Mouse (Mus musculus) gastrocnemius, adult 18-20 months (tissue): ENCODE results near the gene Pip4k2c. TPM values are rescaled to one million over a fixed set of nuclear protein-coding genes. Genes with fewer than 3 reads are reported as not detected.
A peak's percentile ranks its signal among the peaks of the same experiment; 100 is the strongest.
"Not testable (repeated sequence)": the region's sequence is repeated elsewhere in the genome, so short reads cannot be mapped to it uniquely, and the experiment has no call there.

Experiments
- DNase-seq: peaks from one replicate; pipeline ENCODE4 v3.0.0; 2021; ENCODE audit warnings: low spot score
- total RNA-seq, 2 experiments: library from RNA; stranded (reverse); gene quantifications; 2 replicates each; pipeline ENCODE4 v1.2.3; 2021

Gene Pip4k2c
- total RNA-seq, 2 experiments from 2014 or later = 7.4 to 8.2 TPM

- no peak for DNase-seq
Measured at GRCm38 (mm10) chr10:127173148-127174065, 38.0 kb downstream of the Pip4k2c start.

DNA sequence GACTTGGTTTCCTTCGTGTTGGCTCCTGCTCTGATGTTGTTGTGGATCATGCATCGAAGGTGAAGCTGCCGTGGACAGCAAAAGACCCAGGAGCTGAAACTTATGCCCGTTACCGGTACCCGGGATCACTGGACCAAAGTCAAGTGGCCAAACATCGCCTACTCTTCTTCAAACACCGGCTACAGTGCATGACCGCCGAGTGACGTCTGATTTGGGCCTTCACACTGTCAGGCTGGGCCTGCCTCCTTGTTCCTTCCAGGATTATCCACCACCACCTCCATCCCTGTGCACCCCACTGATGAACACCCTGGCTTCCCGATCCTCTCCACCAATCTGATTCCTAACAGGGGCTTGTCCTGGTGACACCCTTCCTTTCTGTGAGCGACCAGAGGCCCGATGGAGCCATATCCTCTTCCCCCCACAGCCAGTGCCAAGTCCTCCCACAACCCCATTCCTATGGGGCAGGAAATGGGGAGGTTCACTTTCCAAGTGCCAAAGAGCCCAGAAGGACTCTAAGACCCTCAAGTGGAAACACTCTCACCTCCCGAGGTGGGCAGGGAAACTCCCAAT lies 39.7 kb downstream of the Pip4k2c start:
- no peak for DNase-seq

DNA sequence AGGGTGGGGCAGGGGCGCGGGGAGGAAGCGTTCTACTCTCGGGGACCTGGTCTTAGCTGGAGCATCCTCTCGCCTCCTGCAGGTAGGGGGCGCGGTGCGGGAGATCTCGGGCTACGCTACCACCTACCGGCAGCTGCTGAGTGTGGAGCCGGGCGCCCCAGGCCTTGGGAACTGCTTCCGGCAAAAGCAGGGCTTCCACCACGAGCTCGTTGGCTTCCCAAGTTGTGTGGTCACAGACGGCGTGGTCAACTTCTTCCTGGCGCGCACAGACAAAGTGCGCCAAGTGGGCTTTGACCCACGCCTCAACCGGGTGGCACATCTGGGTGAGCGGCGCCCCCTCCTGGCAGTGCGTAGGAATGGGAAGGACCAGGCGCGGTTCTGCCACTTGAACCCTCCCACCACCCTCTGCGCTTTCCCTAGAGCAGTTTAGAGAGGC lies 40.5 kb downstream of the Pip4k2c start:
- DNase-seq = peak; percentile 60

- DNase-seq = no peak
Measured at GRCm38 (mm10) chr10:127170002-127170401, 41.4 kb downstream of the Pip4k2c start.

DNA sequence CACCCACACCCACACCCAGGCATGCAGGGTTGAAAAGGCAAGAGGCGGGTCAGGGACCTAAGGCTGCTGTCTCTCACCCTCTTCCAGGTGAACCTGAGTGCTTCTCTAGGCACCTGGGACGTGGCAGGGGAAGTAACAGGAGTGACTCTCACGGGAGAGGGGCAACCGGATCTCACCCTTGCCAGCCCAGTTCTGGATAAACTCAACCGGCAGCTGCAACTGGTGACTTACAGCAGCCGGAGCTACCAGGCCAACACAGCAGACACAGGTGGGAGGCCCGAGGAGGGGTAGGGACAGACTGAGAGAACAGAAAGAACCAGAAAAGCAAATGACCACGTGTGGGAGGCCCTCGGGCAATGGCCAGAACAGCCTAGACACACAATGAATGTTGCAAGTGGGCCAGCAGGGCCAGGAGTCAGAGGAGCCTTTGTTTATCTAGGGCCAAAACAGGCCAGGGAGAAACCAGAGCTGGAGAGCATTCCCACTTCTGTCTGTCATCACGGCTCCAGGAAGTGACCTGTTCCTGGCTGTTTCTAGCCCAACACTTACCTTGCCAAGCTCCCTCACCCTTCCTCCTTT lies 43.7 kb downstream of the Pip4k2c start:
- DNase-seq = no peak

DNA sequence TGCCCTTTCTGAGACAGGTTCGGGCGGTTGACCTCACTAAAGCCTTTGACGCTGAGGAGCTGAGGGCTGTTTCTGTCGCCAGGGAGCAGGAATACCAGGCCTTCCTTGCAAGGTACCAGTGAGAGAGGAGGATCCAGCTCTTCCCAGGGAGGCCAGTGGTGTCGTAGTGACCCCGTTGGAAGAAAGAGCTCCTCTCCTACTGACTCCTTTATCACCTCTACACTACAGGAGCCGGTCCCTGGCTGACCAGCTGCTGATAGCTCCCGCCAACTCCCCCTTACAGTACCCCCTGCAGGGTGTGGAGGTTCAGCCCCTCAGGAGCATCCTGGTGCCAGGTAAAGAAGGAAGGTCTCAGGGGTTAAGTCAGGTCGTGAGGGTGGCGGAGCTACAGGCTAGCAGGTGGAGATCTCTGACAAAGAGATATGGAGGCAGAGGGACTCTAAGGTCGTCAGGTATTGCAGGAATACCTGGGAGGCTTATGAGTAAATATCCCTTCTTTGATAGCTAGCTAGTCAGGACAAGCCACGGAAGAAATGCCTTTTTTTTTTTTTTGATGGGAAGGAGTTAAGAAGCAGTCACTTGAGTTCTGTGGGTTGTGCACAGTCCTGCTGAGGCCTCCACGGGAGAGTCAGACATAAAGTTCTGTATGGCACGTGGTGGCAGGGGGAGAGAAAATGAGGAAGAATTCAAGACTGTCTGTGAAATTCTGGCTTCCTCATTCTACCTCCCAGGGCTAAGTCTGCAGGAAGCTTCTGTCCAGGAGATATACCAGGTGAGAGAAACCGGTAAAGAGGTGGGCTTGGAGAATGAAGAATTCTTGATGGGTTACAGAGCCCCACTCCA lies 44.4 kb downstream of the Pip4k2c start:
- no peak for DNase-seq

GRCm38 (mm10) chr10:127166404-127166715 lies 45.0 kb downstream of the Pip4k2c start:
- DNase-seq = no peak

DNA sequence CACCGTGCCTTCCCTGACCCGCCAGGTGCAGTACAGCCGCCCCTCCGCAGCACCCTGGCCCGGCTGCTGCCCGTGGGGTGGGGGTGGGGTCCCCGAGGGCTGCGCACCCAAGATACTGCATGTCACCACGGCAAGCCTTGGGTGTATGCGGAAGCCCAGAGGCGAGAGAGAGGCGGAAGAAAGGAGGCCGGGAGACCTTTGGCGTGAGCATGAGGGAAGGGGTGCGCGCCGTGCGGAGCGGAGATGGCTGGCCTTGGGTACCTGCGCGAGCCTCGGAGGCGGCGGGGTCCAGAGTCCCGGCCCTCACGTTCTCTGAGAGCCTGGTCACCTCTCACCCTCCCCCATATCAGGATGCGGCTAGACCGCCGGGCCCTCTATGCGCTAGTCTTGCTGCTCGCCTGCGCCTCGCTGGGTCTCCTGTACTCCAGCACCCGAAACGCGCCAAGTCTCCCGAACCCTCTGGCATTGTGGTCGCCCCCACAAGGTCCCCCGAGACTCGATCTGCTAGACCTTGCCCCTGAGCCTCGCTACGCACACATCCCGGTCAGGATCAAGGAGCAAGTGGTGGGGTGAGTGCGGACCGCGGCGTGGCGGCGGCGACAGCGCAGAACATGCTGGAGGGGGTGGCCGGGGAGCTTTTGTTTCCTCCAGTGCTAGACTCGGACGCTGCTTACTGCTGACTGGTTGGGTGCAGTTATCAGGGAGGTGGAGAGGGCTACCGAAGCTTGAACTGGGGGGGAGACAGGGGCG lies 45.6 kb downstream of the Pip4k2c start:
- no peak for DNase-seq

DNA sequence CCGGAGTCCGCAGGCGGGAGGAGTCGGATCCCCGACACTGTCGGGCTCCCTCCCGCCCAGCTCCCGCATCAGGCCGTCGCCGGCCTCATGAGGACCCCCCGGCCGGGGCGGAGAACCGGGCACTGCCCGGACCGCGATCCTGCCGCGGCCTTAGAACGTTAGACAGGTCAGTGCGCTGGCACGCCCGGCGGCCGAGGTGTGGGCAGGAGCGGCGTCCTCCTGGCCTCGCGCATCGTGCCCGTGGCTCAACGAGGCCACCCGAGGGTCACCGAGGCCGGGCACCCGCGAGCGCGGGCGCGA lies 46.1 kb downstream of the Pip4k2c start:
- DNase-seq = no peak

DNA sequence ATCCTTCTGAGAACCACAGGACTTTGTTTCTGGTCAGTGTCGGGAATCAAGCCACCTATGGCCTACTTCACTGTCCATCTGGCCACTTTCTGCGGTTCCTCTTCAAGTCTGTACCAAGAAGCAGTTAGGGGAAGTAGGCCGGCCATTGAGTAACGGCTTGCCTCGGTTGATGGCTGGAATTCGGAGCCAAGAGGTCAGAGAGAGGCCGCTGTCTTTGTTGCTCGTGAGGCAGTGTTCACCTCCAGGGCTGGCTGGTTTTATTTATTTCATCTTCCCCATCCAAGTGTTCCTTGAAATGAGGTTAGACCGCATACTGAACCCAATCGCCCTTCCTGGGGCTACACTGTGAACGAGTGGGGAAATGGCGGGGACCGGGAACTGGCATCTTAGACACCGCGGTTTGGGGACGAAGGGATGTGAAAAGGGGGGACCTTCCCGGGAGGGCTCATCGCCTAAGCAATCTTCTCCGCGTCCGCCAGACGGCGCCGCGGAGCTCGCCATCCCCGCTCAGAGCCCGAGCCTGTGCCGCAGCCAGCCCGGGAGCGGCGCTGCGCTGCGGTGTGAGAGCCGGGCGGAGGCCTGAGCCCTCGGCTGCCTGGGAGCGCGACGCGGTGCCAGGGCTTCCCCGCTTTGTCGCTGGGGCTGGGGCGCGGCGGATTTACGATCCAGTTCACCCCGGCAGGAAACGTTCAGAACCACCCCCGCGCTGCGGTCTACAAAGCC lies 46.6 kb downstream of the Pip4k2c start, which contains the start of gene B4galnt1:
Gene B4galnt1 (plus strand): TSS at position 595 of the 723 bp plus-strand sequence.
- DNase-seq = peak; percentile 59

GRCm38 (mm10) chr10:127164190-127164589 lies 47.2 kb downstream of the Pip4k2c start:
- DNase-seq = no peak

DNA sequence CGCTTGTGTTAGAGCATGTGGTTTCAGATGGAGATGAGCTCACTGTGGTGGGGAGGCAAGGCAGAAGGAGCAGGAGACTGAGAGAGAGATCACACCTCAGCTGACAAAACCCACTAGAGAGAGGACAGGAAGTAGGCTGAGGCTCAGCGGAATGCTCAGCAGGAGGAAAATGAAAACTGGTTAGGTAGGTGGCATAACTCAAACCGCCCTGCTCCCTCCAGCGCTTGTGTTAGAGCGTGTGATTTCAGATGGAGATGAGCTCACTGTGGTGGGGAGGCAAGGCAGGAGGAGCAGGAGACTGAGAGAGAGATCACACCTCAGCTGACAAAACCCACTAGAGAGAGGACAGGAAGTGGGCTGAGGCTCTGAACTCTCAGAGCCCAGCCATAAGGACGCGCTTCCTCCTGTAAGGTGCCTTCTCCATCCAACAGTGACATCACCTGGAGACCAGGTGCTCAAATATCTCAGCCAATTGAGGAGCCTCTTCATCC lies 48.6 kb downstream of the Pip4k2c start:
- not testable (repeated sequence) for DNase-seq

DNA sequence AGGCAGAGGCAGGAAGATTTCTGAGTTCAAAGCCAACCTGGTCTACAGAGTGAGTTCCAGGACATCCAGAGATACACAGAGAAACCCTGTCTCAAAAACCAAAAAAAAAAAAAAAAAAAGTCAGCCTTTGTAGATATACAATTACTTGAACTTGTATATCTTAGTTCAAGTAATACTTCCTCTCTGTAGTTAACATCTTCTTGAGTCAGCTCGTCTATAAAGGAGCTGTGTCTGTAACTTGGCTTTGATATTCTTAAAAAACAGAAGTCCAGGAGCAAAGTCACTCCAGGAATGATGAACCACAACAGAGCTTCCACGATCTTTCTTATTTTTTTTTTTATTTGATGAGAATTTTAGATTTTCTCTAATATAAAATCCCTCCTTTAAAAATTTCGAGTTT lies 50.7 kb downstream of the Pip4k2c start:
- no peak for DNase-seq

- no peak for DNase-seq
Measured at GRCm38 (mm10) chr10:127160081-127160480, 51.3 kb downstream of the Pip4k2c start.

GRCm38 (mm10) chr10:127158471-127158870 lies 52.9 kb downstream of the Pip4k2c start:
- DNase-seq = no peak

- no peak for DNase-seq
Measured at GRCm38 (mm10) chr10:127156511-127156910, 54.9 kb downstream of the Pip4k2c start.

GRCm38 (mm10) chr10:127156089-127156488 lies 55.3 kb downstream of the Pip4k2c start:
- DNase-seq = no peak

- no peak for DNase-seq
Measured at GRCm38 (mm10) chr10:127154652-127155051, 56.7 kb downstream of the Pip4k2c start.

GRCm38 (mm10) chr10:127154241-127154640 lies 57.1 kb downstream of the Pip4k2c start:
- no peak for DNase-seq

DNA sequence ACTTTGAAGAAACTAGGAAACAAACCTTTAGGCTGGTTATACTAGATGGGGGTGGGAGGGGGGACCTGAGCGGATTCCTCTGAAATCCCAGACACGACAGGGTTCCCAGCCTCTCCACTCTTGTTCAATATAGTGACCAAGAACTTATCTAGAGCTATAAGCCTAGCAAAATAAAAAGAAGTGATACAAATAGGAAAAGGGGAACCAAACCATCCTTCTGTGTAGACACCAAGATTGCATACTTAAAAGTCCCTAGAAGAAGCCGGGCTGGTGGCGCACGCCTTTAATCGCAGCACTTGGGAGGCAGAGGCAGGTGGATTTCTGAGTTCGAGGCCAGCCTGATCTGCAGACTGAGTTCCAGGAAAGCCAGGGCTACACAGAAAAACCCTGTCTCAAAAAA lies 58.1 kb downstream of the Pip4k2c start:
- no peak for DNase-seq
